Mouse (Mus musculus): ENCODE measurements at regions not wholly inside any gene's neighbourhood (a gene's known extent, or its start where the extent isn't known, plus 50 kb on each side); places are given as distances from the start of the nearest gene placed in this dataset.

- no peaks in the 10 kb centered on the region for H3K79me2 ChIP-seq (ENCODE audit: control insufficient read depth, insufficient read depth)
- no peak overlapping the region for H3K4me3 ChIP-seq
- H3K36me3 ChIP-seq (ENCODE audit: control insufficient read depth, insufficient read depth) = no peaks in the 10 kb centered on the region
These were observed 113.4 kb upstream of the Hes1 start for GRCm38 (mm10) chr16:29950791-29951190.

GRCm38 (mm10) chr16:29954700-29955099 is 109.5 kb upstream of the Hes1 start:
- Histone ChIP-seq H3K4me2 (ENCODE audit: low read depth) (no peak overlapping the region), H3K79me2 (ENCODE audit: control insufficient read depth, insufficient read depth) (no peaks in the 10 kb centered on the region), H3K4me3 (no peak overlapping the region), H3K36me3 (ENCODE audit: control insufficient read depth, insufficient read depth) (no peaks in the 10 kb centered on the region), H3K27me3 (ENCODE audit: control insufficient read depth, insufficient read depth, insufficient read length) (no peaks in the 10 kb centered on the region), H3ac (ENCODE audit: control insufficient read depth, insufficient read length) (no peak overlapping the region)
- no peak for TF ChIP-seq TCF3 (IDR thresholded peaks at IDR 0.05; ENCODE audit: insufficient read length, low read depth)
- TF ChIP-seq POLR2AphosphoS2 (IDR thresholded peaks at IDR 0.05; ENCODE audit: insufficient read length, low read depth) = no peak
- no peak for TF ChIP-seq POLR2A (IDR thresholded peaks at IDR 0.05; ENCODE audit: insufficient read length, low read depth)
- no peak for TF ChIP-seq REST (IDR thresholded peaks at IDR 0.05; ENCODE audit: insufficient read depth, insufficient read length)
- no peak for TF ChIP-seq USF1 (IDR thresholded peaks at IDR 0.05; ENCODE audit: low read depth)
- TF ChIP-seq CEBPB (IDR thresholded peaks at IDR 0.05; ENCODE audit: insufficient read depth, poor library complexity, severe bottlenecking) = no peak
- no peak for TF ChIP-seq MAX (IDR thresholded peaks at IDR 0.05; ENCODE audit: low read depth)
- TF ChIP-seq TCF12 (IDR thresholded peaks at IDR 0.05; ENCODE audit: insufficient read depth, poor library complexity, severe bottlenecking) = no peak
- no peak for TF ChIP-seq E2F4 (IDR thresholded peaks at IDR 0.05; ENCODE audit: insufficient read depth)
- no peak for TF ChIP-seq MYOG (IDR thresholded peaks at IDR 0.05; ENCODE audit: control insufficient read depth in 1 of 3, insufficient read depth in 1 of 3, insufficient read length in 2 of 3, low read depth in 2 of 3)
- TF ChIP-seq SRF (IDR thresholded peaks at IDR 0.05; ENCODE audit: control insufficient read depth, insufficient read length, low read depth) = no peak
- TF ChIP-seq MYOD1 (IDR thresholded peaks at IDR 0.05; ENCODE audit: control insufficient read depth in 1 of 3, insufficient read length in 2 of 3, low read depth in 2 of 3) = no peak

More at GRCm38 (mm10) chr16:29950791-29951190, 113.4 kb upstream of the Hes1 start:
- Histone ChIP-seq H3K27me3 (ENCODE audit: control insufficient read depth, insufficient read depth, insufficient read length) (no peaks in the 10 kb centered on the region), H3ac (ENCODE audit: control insufficient read depth, insufficient read length) (no peak overlapping the region), H3K4me2 (ENCODE audit: low read depth) (no peak overlapping the region)
- TF ChIP-seq TCF12 (IDR thresholded peaks at IDR 0.05; ENCODE audit: insufficient read depth, poor library complexity, severe bottlenecking) = no peak
- no peak for TF ChIP-seq MYOD1 (IDR thresholded peaks at IDR 0.05; ENCODE audit: control insufficient read depth in 1 of 3, insufficient read length in 2 of 3, low read depth in 2 of 3)
- TF ChIP-seq REST (IDR thresholded peaks at IDR 0.05; ENCODE audit: insufficient read depth, insufficient read length) = no peak
- no peak for TF ChIP-seq USF1 (IDR thresholded peaks at IDR 0.05; ENCODE audit: low read depth)
- no peak for TF ChIP-seq SRF (IDR thresholded peaks at IDR 0.05; ENCODE audit: control insufficient read depth, insufficient read length, low read depth)
- no peak for TF ChIP-seq POLR2AphosphoS2 (IDR thresholded peaks at IDR 0.05; ENCODE audit: insufficient read length, low read depth)
- no peak for TF ChIP-seq MAX (IDR thresholded peaks at IDR 0.05; ENCODE audit: low read depth)
- TF ChIP-seq POLR2A (IDR thresholded peaks at IDR 0.05; ENCODE audit: insufficient read length, low read depth) = no peak
- no peak for TF ChIP-seq MYOG (IDR thresholded peaks at IDR 0.05; ENCODE audit: control insufficient read depth in 1 of 3, insufficient read depth in 1 of 3, insufficient read length in 2 of 3, low read depth in 2 of 3)
- TF ChIP-seq E2F4 (IDR thresholded peaks at IDR 0.05; ENCODE audit: insufficient read depth) = no peak
- TF ChIP-seq TCF3 (IDR thresholded peaks at IDR 0.05; ENCODE audit: insufficient read length, low read depth) = no peak
- no peak for TF ChIP-seq CEBPB (IDR thresholded peaks at IDR 0.05; ENCODE audit: insufficient read depth, poor library complexity, severe bottlenecking)

- TF ChIP-seq MAX (IDR thresholded peaks at IDR 0.05; ENCODE audit: low read depth) (no peak), CEBPB (IDR thresholded peaks at IDR 0.05; ENCODE audit: insufficient read depth, poor library complexity, severe bottlenecking) (no peak), SRF (IDR thresholded peaks at IDR 0.05; ENCODE audit: control insufficient read depth, insufficient read length, low read depth) (no peak)
- Histone ChIP-seq H3K4me2 (ENCODE audit: low read depth) (no peak overlapping the region), H3ac (ENCODE audit: control insufficient read depth, insufficient read length) (no peak overlapping the region), H3K27me3 (ENCODE audit: control insufficient read depth, insufficient read depth, insufficient read length) (no peaks in the 10 kb centered on the region), H3K36me3 (ENCODE audit: control insufficient read depth, insufficient read depth) (no peaks in the 10 kb centered on the region), H3K4me3 (no peak overlapping the region), H3K79me2 (ENCODE audit: control insufficient read depth, insufficient read depth) (no peaks in the 10 kb centered on the region)
These were observed 107.3 kb upstream of the Hes1 start for GRCm38 (mm10) chr16:29956904-29957303.

GRCm38 (mm10) chr16:29959939-29960637 is 104.1 kb upstream of the Hes1 start:
- H3K79me2 ChIP-seq (ENCODE audit: control insufficient read depth, insufficient read depth) = no peaks in the 10 kb centered on the region
- H3K27me3 ChIP-seq (ENCODE audit: control insufficient read depth, insufficient read depth, insufficient read length) = no peaks in the 10 kb centered on the region
- no peaks in the 10 kb centered on the region for H3K36me3 ChIP-seq (ENCODE audit: control insufficient read depth, insufficient read depth)
- no peak overlapping the region for H3ac ChIP-seq (ENCODE audit: control insufficient read depth, insufficient read length)
- no peak overlapping the region for H3K4me2 ChIP-seq (ENCODE audit: low read depth)
- peak; percentile 59 for TF ChIP-seq USF1 (IDR thresholded peaks at IDR 0.05; ENCODE audit: low read depth)
- no peak for TF ChIP-seq POLR2AphosphoS2 (IDR thresholded peaks at IDR 0.05; ENCODE audit: insufficient read length, low read depth)
- no peak overlapping the region for H3K4me3 ChIP-seq

- H3K36me3 ChIP-seq (ENCODE audit: control insufficient read depth, insufficient read depth) = no peaks in the 10 kb centered on the region
- no peak overlapping the region for H3K4me2 ChIP-seq (ENCODE audit: low read depth)
- no peaks in the 10 kb centered on the region for H3K79me2 ChIP-seq (ENCODE audit: control insufficient read depth, insufficient read depth)
- no peak overlapping the region for H3ac ChIP-seq (ENCODE audit: control insufficient read depth, insufficient read length)
- no peaks in the 10 kb centered on the region for H3K27me3 ChIP-seq (ENCODE audit: control insufficient read depth, insufficient read depth, insufficient read length)
- no peak for TF ChIP-seq POLR2A (IDR thresholded peaks at IDR 0.05; ENCODE audit: insufficient read length, low read depth)
- TF ChIP-seq REST (IDR thresholded peaks at IDR 0.05; ENCODE audit: insufficient read depth, insufficient read length) = no peak
- TF ChIP-seq TCF3 (IDR thresholded peaks at IDR 0.05; ENCODE audit: insufficient read length, low read depth) = no peak
- TF ChIP-seq SRF (IDR thresholded peaks at IDR 0.05; ENCODE audit: control insufficient read depth, insufficient read length, low read depth) = no peak
- TF ChIP-seq E2F4 (IDR thresholded peaks at IDR 0.05; ENCODE audit: insufficient read depth) = no peak
- no peak for TF ChIP-seq MYOG (IDR thresholded peaks at IDR 0.05; ENCODE audit: control insufficient read depth in 1 of 3, insufficient read depth in 1 of 3, insufficient read length in 2 of 3, low read depth in 2 of 3)
- TF ChIP-seq MYOD1 (IDR thresholded peaks at IDR 0.05; ENCODE audit: control insufficient read depth in 1 of 3, insufficient read length in 2 of 3, low read depth in 2 of 3) = no peak
- TF ChIP-seq USF1 (IDR thresholded peaks at IDR 0.05; ENCODE audit: low read depth) = no peak
- TF ChIP-seq TCF12 (IDR thresholded peaks at IDR 0.05; ENCODE audit: insufficient read depth, poor library complexity, severe bottlenecking) = no peak
- H3K4me3 ChIP-seq = no peak overlapping the region
These were observed 100.9 kb upstream of the Hes1 start for GRCm38 (mm10) chr16:29963284-29963683.
